Mouse (Mus musculus): ENCODE results near the gene Bmp2k.

The Bmp2k gene

GRCm38 (mm10) chr5:96997310-96997801 is at the start of gene Bmp2k:
TSS of gene Bmp2k (plus strand) at chr5:96997689.
- no peak for DNase-seq (ENCODE audit: extremely low spot score, low read depth, low spot score)

GRCm38 (mm10) chr5:96948856-96949527 is 48.5 kb upstream of the Bmp2k start:
- no peak for DNase-seq (ENCODE audit: extremely low spot score, low read depth, low spot score)

GRCm38 (mm10) chr5:96949839-96950666 is 47.4 kb upstream of the Bmp2k start:
- DNase-seq (ENCODE audit: extremely low spot score, low read depth, low spot score), result no peak

DNA sequence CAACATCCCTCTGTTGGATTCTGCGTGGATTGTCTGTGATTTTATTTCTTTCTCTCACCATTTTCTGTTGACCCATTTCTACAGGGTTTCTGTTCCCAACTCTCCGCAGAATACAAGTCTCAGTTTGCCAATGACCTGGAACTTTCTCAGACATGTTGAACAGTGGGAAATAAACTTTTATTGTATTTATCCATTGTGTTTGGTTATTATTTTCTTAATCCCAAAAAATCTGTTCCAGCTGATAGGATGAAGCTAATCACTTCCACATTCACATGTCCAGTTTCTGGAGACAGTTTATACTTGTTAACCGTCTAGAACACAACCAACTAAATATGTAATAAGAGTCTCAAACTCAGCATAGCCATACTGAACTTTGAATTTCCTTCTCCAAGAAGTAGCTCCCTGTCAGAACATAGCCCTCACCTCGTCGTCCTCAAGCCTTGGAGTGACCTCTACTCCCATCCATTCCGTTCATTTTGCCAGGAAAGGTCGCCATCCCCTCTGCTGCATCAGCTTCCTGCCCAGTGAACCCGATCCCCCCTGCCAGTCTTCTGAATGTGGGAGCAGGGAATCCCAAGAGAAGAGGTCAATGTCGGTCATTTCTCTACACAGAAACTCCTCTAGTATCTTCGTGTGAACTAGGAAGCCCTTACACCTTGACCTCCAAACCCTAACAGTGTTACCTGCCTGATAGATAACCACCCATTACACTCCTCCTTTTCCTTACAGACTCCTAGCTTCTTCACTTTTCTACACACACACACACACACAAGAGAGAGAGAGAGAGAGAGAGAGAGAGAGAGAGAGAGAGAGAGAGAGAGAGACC is 46.6 kb upstream of the Bmp2k start:
- DNase-seq (ENCODE audit: extremely low spot score, low read depth, low spot score), result no peak

GRCm38 (mm10) chr5:96951493-96952105 is 45.9 kb upstream of the Bmp2k start:
- DNase-seq (ENCODE audit: extremely low spot score, low read depth, low spot score), result no peak

DNA sequence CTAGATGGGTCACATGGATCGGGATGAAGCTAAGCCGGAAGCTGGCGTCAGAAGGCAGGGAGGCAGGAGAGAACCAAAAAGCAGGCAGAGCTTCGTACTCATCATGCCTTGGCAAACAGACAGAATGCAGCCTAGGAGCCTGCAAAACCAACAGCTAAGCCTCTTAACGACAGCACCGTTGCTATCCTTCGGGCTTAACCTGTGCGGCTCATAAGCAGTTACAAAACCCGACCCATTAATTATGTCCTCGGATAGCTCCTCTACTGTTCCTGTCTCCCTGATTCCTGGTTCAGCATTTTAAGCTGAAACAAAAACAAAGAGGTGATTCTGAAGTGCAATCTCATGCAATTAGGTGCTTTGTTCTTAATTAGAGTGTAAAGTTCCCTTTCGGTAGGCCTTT is 43.4 kb upstream of the Bmp2k start:
- DNase-seq (ENCODE audit: extremely low spot score, low read depth, low spot score), result no peak

GRCm38 (mm10) chr5:96954466-96955027 is 42.9 kb upstream of the Bmp2k start:
- no peak for DNase-seq (ENCODE audit: extremely low spot score, low read depth, low spot score)

DNA sequence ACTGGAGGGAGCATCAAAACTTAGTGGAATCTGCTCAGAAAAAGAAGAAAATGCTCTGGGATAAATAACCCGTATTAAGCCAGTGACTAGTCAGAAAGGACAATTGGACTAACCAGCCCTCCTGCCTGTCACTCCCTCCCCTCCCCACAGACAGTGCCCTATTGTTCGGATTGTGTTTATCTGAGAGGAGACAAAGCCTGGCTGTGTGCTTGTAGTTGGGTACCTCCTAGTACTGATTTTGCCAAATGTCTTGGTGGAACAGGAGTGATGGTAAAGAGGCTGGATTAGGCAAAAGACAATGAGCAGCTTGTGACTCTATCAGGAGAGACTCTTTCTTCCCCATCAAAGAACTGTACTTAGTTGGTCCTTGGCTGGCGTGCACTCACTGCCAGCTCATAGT is 40.6 kb upstream of the Bmp2k start:
- no peak for DNase-seq (ENCODE audit: extremely low spot score, low read depth, low spot score)

DNA sequence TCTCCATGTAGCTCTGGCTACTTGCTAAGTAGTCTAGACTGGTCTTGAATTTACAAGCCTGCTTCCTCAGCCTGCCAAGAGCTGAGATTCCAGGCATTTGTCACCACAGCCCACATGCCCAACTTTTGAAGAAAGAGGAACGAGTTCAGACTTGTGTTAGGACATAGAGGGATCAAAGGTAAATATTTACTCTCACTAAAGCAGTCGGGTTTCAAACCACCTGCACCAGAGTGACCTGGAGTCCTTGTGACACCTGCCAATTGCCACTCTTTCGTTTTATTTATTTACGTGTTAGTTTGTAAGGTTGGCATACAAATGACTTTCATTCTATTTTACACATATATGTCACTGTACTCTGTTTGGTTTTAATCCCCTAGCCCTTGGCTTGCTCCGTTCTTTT is 36.4 kb upstream of the Bmp2k start:
- DNase-seq (ENCODE audit: extremely low spot score, low read depth, low spot score), result no peak

DNA sequence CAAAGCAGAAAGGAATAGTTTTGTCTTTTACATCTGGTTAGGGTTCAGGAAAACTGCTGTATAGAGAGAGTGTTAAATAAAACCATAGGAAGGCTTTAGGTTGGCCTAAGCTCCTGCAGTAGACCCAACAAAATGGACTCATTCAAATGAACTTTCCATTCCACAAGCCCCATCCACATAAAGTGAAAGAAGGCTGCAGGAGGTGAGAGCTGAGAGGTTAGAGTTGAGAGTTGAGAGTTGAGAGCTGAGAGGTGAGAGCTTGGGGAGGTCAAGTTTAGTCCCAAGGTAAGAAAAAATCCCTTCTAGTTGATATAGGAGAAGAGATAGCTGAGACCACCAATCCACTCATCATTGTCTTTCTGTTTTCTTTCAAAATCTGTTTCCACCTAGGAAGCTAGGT is 35.6 kb upstream of the Bmp2k start:
- DNase-seq (ENCODE audit: extremely low spot score, low read depth, low spot score), result no peak

- no peak for DNase-seq (ENCODE audit: extremely low spot score, low read depth, low spot score)
These were observed 35.1 kb upstream of the Bmp2k start for GRCm38 (mm10) chr5:96962252-96962933.

DNA sequence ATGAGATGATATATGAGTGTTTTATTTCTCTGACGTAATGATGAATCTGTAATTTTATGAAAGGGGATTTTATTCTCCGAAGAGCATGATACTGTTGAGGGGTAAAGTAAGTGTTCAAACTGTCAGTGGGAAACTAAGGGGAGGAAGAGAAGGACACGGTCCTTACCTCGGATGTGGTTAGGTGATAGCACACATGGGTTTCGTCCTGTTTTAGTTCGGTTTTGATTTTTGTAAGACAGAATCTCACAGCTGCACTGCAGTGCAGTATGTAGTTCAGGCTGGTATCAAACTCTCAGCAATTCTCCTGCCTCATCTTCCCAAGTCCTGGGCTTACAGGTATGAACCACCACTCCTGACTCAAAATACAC is 34.6 kb upstream of the Bmp2k start:
- no peak for DNase-seq (ENCODE audit: extremely low spot score, low read depth, low spot score)

- no peak for DNase-seq (ENCODE audit: extremely low spot score, low read depth, low spot score)
These were observed 33.1 kb upstream of the Bmp2k start for GRCm38 (mm10) chr5:96964062-96965028.

DNA sequence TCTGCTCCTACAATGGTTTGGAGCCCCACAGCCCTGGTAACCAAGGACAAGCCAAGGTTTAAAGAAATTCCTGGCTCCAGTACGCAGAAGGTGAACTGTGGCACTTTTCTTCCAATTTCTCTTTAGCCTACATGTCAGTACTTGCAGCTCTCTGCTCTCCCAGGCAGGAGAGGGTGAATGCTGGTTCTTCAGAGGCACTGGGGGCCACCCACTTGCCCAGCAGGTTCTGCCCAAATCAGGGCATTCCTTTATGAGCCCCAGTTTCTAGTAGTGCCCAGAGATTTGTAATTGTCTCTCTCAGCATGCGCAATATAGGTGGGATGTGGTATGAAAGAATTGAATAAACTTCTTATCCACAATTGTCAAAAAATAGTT is 32.5 kb upstream of the Bmp2k start:
- DNase-seq (ENCODE audit: extremely low spot score, low read depth, low spot score), result no peak

DNA sequence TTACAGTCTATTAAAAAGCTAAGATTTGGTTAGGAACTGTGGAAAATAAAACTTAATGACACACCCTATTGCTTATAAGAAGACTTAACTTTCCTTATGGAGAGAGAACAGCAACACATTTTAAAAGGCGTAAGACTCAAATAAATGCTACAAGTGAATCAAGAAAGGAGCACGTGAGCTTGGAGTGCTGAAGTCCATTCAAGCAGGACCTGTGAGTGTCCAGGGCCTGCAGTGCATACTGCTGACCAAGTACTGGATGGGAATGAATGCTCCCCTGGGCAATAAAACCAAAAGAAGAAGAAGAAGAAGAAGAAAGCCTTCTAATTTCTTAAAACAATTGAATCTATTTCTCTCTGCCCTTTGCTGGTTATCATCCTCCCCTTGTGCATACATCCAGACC is 32.0 kb upstream of the Bmp2k start:
- DNase-seq (ENCODE audit: extremely low spot score, low read depth, low spot score), result no peak

DNA sequence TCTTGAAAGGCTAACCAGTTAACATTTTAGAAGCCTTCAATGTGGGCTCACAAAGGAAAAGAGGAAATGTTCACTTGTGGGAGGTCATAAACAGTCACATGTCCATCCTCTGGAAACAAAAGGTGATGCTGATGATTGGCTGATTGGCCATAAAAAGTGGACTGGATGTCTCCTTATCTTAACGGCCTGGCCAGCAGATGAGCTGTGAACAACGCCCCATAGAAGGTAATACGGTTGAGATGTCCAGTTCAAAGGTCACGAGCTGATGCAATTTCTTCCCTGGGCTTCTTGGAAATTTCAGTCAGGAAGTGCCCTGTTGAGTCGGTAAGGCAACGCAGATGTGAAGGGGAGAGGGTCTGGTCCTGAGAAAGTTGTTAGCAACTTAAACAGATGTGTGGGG is 28.9 kb upstream of the Bmp2k start:
- no peak for DNase-seq (ENCODE audit: extremely low spot score, low read depth, low spot score)

DNA sequence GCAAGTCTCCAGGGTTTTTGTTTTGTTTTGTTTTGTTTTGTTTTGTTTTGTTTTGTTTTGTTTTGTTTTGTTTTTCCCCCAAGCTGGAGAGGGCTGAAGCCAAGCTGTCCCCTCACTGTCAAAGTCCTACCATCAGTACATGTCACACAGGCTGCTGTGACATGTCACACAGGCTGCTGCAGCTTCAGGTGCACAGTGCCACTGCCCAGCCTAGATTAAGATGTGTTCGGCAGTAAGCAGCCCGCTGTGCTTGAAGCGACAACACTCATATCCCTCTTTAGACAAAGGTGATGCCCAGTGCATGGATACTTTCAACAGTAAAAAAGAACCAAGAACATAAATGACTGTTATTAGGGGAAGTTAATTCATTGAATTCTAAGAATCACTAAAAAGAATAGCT is 28.5 kb upstream of the Bmp2k start:
- no peak for DNase-seq (ENCODE audit: extremely low spot score, low read depth, low spot score)

GRCm38 (mm10) chr5:96969705-96970471 is 27.6 kb upstream of the Bmp2k start:
- DNase-seq (ENCODE audit: extremely low spot score, low read depth, low spot score), result no peak
